Mouse (Mus musculus) CD4-positive, CD25-positive, alpha-beta regulatory T cell, adult 9 weeks (primary cell): ENCODE measurements around the gene Ceacam12. TPM values are rescaled to one million over a fixed set of nuclear protein-coding genes. Genes with fewer than 3 reads are reported as not detected.

Source experiments
- polyA plus RNA-seq: library from polyadenylated mRNA; unstranded; fragments of 100-300 nt; shearing (Covaris generic); gene quantifications from one replicate; pipeline ENCODE4 v1.2.1, GENCODE M21; 2017

Gene Ceacam12
- polyA plus RNA-seq = not detected

GRCm38 (mm10) chr7:18065629-18066028, at the start of gene Ceacam12:
Gene Ceacam12 (plus strand): TSS chr7:18065929.

Other genes starting within 250 kb of the Ceacam12 start
- gene Gm5155, start 194.2 kb upstream of the Ceacam12 start, polyA plus RNA-seq = not detected
- gene Ceacam11, start 93.8 kb upstream of the Ceacam12 start, polyA plus RNA-seq = not detected
- not detected for gene Ceacam13, start 56.0 kb upstream of the Ceacam12 start, polyA plus RNA-seq
- not detected for gene Igfl3, start 110.6 kb downstream of the Ceacam12 start, polyA plus RNA-seq
- not detected for gene Mill1, start 179.4 kb downstream of the Ceacam12 start, polyA plus RNA-seq